Mouse (Mus musculus) heart, embryonic 12.5 days (tissue): ENCODE measurements around the gene Vmn1r29. TPM values are rescaled to one million over a fixed set of nuclear protein-coding genes. Genes with fewer than 3 reads are reported as not detected.
"Not testable (repeated sequence)": the region's sequence is repeated elsewhere in the genome, so short reads cannot be mapped to it uniquely, and the experiment has no call there.

Source experiments
- ATAC-seq: fragments of 200-750 bp; cut with Nextera tagmentation; 2 replicates; pipeline ENCODE4 v1.8.0; 2017; ENCODE audit warnings: moderate TSS enrichment, moderate library complexity; ENCODE audit not compliant: insufficient number of reproducible peaks, low FRiP score
- H3K27ac ChIP-seq: fragments of 300-500 bp; sonication (generic); 2 replicates; pipeline ENCODE4 v1.5.1; 2016; ENCODE audit warnings: mild to moderate bottlenecking, moderate library complexity; ENCODE audit not compliant: poor library complexity, severe bottlenecking
- H3K27me3 ChIP-seq: fragments of 300-500 bp; sonication (generic); replicated peaks from 2 replicates; pipeline ENCODE4 v1.6.1; 2016; ENCODE audit warnings: mild to moderate bottlenecking, moderate library complexity
- H3K36me3 ChIP-seq: fragments of 300-500 bp; sonication (generic); 2 replicates; pipeline ENCODE4 v1.6.1; 2016; ENCODE audit warnings: mild to moderate bottlenecking, moderate library complexity
- H3K4me1 ChIP-seq: fragments of 300-500 bp; sonication (generic); replicated peaks from 2 replicates; pipeline ENCODE4 v1.6.1; 2016; ENCODE audit warnings: mild to moderate bottlenecking
- H3K4me2 ChIP-seq: fragments of 300-500 bp; sonication (generic); 2 replicates; pipeline ENCODE4 v1.6.1; 2016; ENCODE audit warnings: mild to moderate bottlenecking, moderate library complexity
- H3K4me3 ChIP-seq: fragments of 300-500 bp; sonication (generic); 2 replicates; pipeline ENCODE4 v1.5.1; 2016; ENCODE audit warnings: mild to moderate bottlenecking
- H3K9ac ChIP-seq: fragments of 300-500 bp; sonication (generic); 2 replicates; pipeline ENCODE4 v1.6.1; 2016; ENCODE audit warnings: mild to moderate bottlenecking, moderate library complexity
- H3K9me3 ChIP-seq: fragments of 300-500 bp; sonication (generic); replicated peaks from 2 replicates; pipeline ENCODE4 v1.6.1; 2016; ENCODE audit warnings: mild to moderate bottlenecking, moderate library complexity
- WGBS: fragments of 180-500 bp; shearing (Covaris S2); methylation state at CpG from one replicate; pipeline ENCODE4 v1.1.7; 2016; 5-methylcytosine and 5-hydroxymethylcytosine counted together
- polyA plus RNA-seq: library from polyadenylated mRNA; unstranded; fragments of >200 nt; fragmentation: Nextera tagmentation; extraction: Ambion mirVana; gene quantifications from 2 replicates; pipeline ENCODE4 v1.2.1, GENCODE M21; 2016

Vmn1r29 gene
- polyA plus RNA-seq: not detected in 2 replicates

DNA sequence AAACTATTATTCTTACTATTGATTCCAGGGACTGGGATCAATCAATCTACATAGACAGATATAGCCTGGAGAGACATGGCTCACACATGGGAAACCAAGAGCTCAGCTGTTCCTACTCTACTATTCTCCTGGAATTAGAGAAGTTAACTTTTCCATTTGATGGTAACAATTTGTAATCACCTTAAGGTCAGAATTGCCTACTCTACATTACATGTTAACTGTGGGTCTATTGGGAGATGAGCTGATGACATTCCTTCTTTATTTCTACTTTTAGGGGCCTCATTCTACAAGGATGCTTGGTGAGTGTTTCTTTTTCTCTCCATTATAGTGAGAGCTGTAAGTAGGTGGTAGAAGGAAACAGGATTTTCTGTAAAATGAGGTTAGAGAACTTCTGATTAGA, at the start of gene Vmn1r29:
Gene Vmn1r29, plus strand, starts transcription at position 301 of the 400 bp plus-strand sequence.
- H3K27ac ChIP-seq: no peak within 1 kb of the TSS
- H3K4me3 ChIP-seq: no peak within 1 kb of the TSS
- H3K9me3 ChIP-seq: 0 out of 2 replicates have a peak, but pooled peaks cover 3% of the 10 kb centered on the region
- no peak for ATAC-seq
- no peaks in the 10 kb centered on the region for H3K4me1 ChIP-seq
- H3K4me2 ChIP-seq: no peak within 1 kb of the TSS
- no peaks in the 10 kb centered on the region for H3K27me3 ChIP-seq
- H3K9ac ChIP-seq: no peak within 1 kb of the TSS
- H3K36me3 ChIP-seq: no peaks in the 10 kb centered on the region

DNA sequence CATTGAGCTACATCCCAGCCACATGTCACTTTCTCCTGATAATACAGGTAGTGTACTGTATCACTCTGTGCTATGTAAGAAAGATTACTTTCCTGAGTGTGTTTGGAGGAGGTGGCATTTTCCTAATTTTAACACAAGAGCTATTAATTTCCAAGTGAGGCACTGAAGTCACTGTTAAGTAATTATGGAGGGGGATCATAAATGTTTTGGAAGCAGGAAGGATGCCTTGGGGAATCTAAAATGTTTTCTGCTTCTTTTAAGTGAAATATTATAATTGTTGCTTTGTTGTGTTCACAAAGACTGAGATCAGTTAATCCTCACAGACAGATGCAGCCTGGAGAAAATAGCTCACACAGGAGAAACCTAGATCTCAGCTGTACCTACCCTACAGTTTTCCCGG, 39.6 kb upstream of the Vmn1r29 start, which contains the start of gene Vmn1r28:
Gene Vmn1r28, plus strand, starts transcription at position 301 of the 400 bp plus-strand sequence.
- H3K36me3 ChIP-seq: no peaks in the 10 kb centered on the region
- no peak within 1 kb of the TSS for H3K27ac ChIP-seq
- H3K4me3 ChIP-seq: no peak within 1 kb of the TSS
- no peak within 1 kb of the TSS for H3K9ac ChIP-seq
- H3K4me2 ChIP-seq: no peak within 1 kb of the TSS
- no peaks in the 10 kb centered on the region for H3K9me3 ChIP-seq
- H3K27me3 ChIP-seq: no peaks in the 10 kb centered on the region
- no peaks in the 10 kb centered on the region for H3K4me1 ChIP-seq
- ATAC-seq: no peak
- WGBS: 70% methylated on average over 1 of the region's 1 CpGs

DNA sequence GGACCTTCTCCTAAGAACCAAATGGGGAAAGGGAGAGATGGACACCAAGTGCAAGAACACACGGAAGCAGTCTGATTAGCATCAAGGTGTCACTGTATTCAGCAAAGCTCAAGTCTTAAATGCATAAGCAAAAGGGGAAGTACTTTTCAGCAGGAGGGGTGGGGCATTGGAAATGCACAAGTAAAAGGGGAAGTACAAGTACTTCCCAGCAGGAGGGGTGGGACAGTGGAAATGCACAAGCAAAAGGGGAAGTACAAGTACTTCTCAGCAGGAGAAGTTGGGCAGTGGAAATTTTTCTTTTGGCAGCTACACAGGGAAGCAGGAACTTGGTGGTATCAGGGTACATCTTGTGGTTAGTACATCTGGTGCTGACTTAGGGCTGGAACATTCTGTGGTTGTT, 21.7 kb upstream of the Vmn1r29 start:
- not testable (repeated sequence) for H3K9ac ChIP-seq, H3K4me3 ChIP-seq, ATAC-seq, H3K36me3 ChIP-seq, H3K27ac ChIP-seq, H3K4me2 ChIP-seq, H3K4me1 ChIP-seq, H3K27me3 ChIP-seq, H3K9me3 ChIP-seq
- WGBS: 97% methylated on average over 1 of the region's 1 CpGs

- 68% methylated on average over 2 of the region's 2 CpGs for WGBS
- no peak overlapping the region for H3K4me3 ChIP-seq
- no peak for ATAC-seq
These were observed 9.1 kb upstream of the Vmn1r29 start for GRCm38 (mm10) chr6:58292201-58292600.

GRCm38 (mm10) chr6:58298511-58298910, 2.8 kb upstream of the Vmn1r29 start:
- H3K4me2 ChIP-seq, H3K27ac ChIP-seq, H3K36me3 ChIP-seq, H3K4me3 ChIP-seq, H3K27me3 ChIP-seq, H3K4me1 ChIP-seq, H3K9me3 ChIP-seq, H3K9ac ChIP-seq, ATAC-seq: not testable (repeated sequence)
- 70% methylated on average over 19 of the region's 19 CpGs for WGBS

More at GRCm38 (mm10) chr6:58292201-58292600, 9.1 kb upstream of the Vmn1r29 start:
- Histone ChIP-seq H3K27ac (no peak overlapping the region), H3K4me2 (no peak overlapping the region), H3K9me3 (no peaks in the 10 kb centered on the region), H3K9ac (no peak overlapping the region), H3K27me3 (no peaks in the 10 kb centered on the region), H3K36me3 (no peaks in the 10 kb centered on the region), H3K4me1 (no peaks in the 10 kb centered on the region)

GRCm38 (mm10) chr6:58330686-58331085, 29.3 kb downstream of the Vmn1r29 start:
- H3K4me2 ChIP-seq, ATAC-seq, H3K27ac ChIP-seq, H3K27me3 ChIP-seq, H3K9me3 ChIP-seq, H3K4me3 ChIP-seq, H3K4me1 ChIP-seq, H3K9ac ChIP-seq, H3K36me3 ChIP-seq: not testable (repeated sequence)
- 72% methylated on average over 17 of the region's 17 CpGs for WGBS

Other genes with a start within 250 kb of the Vmn1r29 start
- gene Vmn1r27, start 82.7 kb upstream of the Vmn1r29 start, polyA plus RNA-seq: not detected in 2 replicates
- not detected in 2 replicates for gene Vmn1r28, start 39.5 kb upstream of the Vmn1r29 start, polyA plus RNA-seq
- not detected in 2 replicates for gene Vmn1r30, start 141.8 kb downstream of the Vmn1r29 start, polyA plus RNA-seq
- not detected in 2 replicates for gene Vmn1r31, start 173.8 kb downstream of the Vmn1r29 start, polyA plus RNA-seq